Mouse (Mus musculus) embryonic facial prominence, embryonic 13.5 days (tissue): Measurements from ENCODE around the gene 4930430A15Rik. TPM values are rescaled to one million over a fixed set of nuclear protein-coding genes. Genes with fewer than 3 reads are reported as not detected.

Experiments
- ATAC-seq: fragments of 200-750 bp; cut with Nextera tagmentation; 2 replicates; pipeline ENCODE4 v1.8.0; 2017; ENCODE audit warnings: low read depth; ENCODE audit not compliant: insufficient number of reproducible peaks, insufficient read depth, low FRiP score, low TSS enrichment
- H3K27ac ChIP-seq: fragments of 300-500 bp; sonication (generic); 2 replicates; pipeline ENCODE4 v1.5.1; 2015; ENCODE audit warnings: moderate library complexity, mild to moderate bottlenecking, inconsistent platforms
- H3K27me3 ChIP-seq: fragments of 300-500 bp; sonication (generic); 2 replicates; pipeline ENCODE4 v1.6.1; 2015; ENCODE audit warnings: mild to moderate bottlenecking, inconsistent platforms
- H3K36me3 ChIP-seq: fragments of 300-500 bp; sonication (generic); 2 replicates; pipeline ENCODE4 v1.6.1; 2015; ENCODE audit warnings: mild to moderate bottlenecking, inconsistent platforms
- H3K4me1 ChIP-seq: fragments of 300-500 bp; sonication (generic); 2 replicates; pipeline ENCODE4 v1.6.1; 2015; ENCODE audit warnings: inconsistent platforms
- H3K4me2 ChIP-seq: fragments of 300-500 bp; sonication (generic); 2 replicates; pipeline ENCODE4 v1.6.1; 2015; ENCODE audit warnings: moderate library complexity, mild to moderate bottlenecking, inconsistent platforms
- H3K4me3 ChIP-seq: fragments of 300-500 bp; sonication (generic); 2 replicates; pipeline ENCODE4 v1.5.1; 2015; ENCODE audit warnings: mild to moderate bottlenecking, inconsistent platforms
- H3K9ac ChIP-seq: fragments of 300-500 bp; sonication (generic); 2 replicates; pipeline ENCODE4 v1.6.1; 2015; ENCODE audit warnings: mild to moderate bottlenecking, inconsistent platforms
- H3K9me3 ChIP-seq: fragments of 300-500 bp; sonication (generic); 2 replicates; pipeline ENCODE4 v1.6.1; 2016; ENCODE audit warnings: inconsistent platforms
- WGBS: fragments of 180-500 bp; shearing (Covaris S2); methylation state at CpG from one replicate; pipeline ENCODE4 v1.1.7; 2015; ENCODE audit warnings: mixed read lengths; 5-methylcytosine and 5-hydroxymethylcytosine counted together
- polyA plus RNA-seq: library from polyadenylated mRNA; unstranded; fragments of >200 nt; fragmentation: Nextera tagmentation; extraction: Ambion mirVana; gene quantifications from 2 replicates; pipeline ENCODE4 v1.2.1, GENCODE M21; 2015

The 4930430A15Rik gene
- not detected in 2 replicates for polyA plus RNA-seq

DNA sequence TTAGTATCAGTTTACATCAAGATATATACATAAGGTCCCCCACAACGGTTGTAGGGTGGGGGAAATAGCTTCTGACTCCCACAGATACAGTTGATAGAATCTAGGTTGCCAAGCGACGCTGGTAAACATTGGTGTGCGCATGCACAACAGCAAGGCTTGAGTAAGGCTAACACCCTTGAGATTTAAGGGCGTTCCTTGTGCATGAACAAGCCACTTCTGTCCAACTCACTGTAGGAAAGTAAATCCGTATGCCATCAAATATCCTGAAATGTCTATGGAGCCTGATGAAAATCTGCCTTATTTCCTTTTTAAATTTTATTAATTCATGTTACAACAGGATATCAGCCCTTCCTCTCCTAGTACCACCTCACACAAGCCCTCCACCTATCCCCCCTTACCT is at the start of gene 4930430A15Rik:
Gene 4930430A15Rik, minus strand, starts transcription at position 101 of the 400 bp plus-strand sequence.
- Histone ChIP-seq H3K27ac (no peak within 1 kb of the TSS), H3K27me3 (no peaks in the 10 kb centered on the region), H3K4me3 (no peak within 1 kb of the TSS), H3K4me1 (no peaks in the 10 kb centered on the region), H3K4me2 (no peak within 1 kb of the TSS), H3K9me3 (no peaks in the 10 kb centered on the region), H3K36me3 (no peaks in the 10 kb centered on the region), H3K9ac (no peak within 1 kb of the TSS)
- no peak for ATAC-seq
- 84% methylated on average over 6 of the region's 6 CpGs for WGBS

DNA sequence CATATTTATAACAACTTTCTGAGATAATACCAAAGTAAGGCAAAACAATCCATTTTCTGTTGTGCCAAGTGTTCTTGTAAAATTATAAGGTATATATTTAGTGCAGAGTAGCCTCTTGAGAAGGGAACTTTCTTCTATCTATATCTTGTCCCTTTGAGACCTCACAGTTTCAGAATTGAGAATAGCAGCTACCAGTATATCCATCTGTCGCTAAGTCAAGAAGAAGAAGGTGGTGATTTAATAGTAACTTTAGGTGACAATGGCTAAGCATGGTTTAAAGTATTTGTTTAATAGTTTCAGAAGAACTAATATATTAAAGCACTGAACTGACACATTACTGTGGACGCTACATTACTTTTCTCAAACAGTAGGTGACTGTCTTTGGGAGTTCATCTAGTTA is 44.6 kb upstream of the 4930430A15Rik start, which contains the start of gene Olfr1277:
Gene Olfr1277, minus strand, starts transcription at position 101 of the 400 bp plus-strand sequence.
- Histone ChIP-seq H3K4me1 (no peaks in the 10 kb centered on the region), H3K9ac (no peak within 1 kb of the TSS), H3K36me3 (no peaks in the 10 kb centered on the region), H3K4me3 (no peak within 1 kb of the TSS), H3K27ac (no peak within 1 kb of the TSS), H3K27me3 (no peaks in the 10 kb centered on the region), H3K9me3 (no peaks in the 10 kb centered on the region), H3K4me2 (no peak within 1 kb of the TSS)
- 78% methylated on average over 2 of the region's 2 CpGs for WGBS
- ATAC-seq: no peak

DNA sequence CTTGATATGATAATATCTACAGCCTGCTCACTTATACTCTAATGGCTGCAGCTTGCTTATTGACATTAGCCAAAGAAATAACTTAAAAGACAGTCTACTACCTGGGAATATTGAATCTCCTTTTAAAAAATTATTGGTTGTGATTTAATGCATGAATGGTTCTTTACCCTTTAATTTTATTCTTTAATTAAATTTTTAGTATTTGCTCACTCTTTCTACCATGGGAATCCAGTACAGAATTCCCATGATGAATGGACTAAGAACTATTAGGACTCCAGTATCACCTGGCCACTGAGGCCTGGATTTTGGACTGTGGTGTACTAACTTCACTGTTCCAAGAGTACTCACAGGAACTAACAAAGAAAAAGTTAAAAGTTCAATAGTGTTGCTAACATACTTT is 24.8 kb upstream of the 4930430A15Rik start, which contains the start of gene Olfr1276:
Gene Olfr1276, plus strand, starts transcription at position 301 of the 400 bp plus-strand sequence.
- Histone ChIP-seq H3K36me3 (no peaks in the 10 kb centered on the region), H3K9ac (no peak within 1 kb of the TSS), H3K4me3 (no peak within 1 kb of the TSS), H3K4me1 (no peaks in the 10 kb centered on the region), H3K9me3 (no peaks in the 10 kb centered on the region), H3K27ac (no peak within 1 kb of the TSS), H3K27me3 (no peaks in the 10 kb centered on the region), H3K4me2 (no peak within 1 kb of the TSS)
- no peak for ATAC-seq

DNA sequence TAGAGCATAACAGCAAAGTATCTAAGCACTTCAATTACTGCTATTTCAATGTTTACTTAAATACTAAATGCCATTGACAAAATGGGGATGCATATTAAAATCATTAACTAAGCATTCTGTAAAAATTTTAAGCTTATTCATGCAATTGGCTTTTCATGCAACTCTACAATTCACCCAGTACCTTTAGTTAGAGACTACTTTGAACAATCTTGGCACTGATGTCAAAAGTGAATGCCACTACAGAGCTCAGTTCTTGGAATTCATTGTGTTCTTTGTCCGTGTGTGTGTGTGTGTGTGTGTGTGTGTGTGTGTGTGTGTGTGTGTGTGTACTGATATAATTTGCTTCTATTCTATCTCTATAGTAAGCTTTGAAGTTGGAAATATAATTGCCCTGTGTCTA is 5.8 kb upstream of the 4930430A15Rik start, which contains the start of gene Olfr1275:
Gene Olfr1275, minus strand, starts transcription at position 101 of the 400 bp plus-strand sequence.
- H3K9ac ChIP-seq: no peak within 1 kb of the TSS

DNA sequence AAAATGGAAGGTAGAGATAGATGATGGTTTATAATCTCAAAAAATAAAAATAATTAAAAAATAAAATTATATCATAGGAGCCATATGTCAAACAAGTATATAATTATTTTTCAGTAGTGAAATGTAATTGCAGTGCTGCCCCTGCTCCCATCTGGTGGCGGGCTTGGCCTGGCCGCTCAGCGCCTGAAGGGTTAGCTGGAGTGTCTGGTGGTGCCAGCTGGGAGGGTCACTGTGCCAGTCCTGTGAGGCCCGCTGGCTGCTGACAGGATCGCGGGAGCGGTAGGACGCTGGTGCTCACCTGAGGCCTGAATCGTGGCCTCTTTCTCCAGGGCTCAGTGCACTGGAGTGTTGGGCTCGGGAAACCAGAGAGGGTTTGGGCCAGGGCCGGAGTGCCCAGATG is 47.3 kb downstream of the 4930430A15Rik start:
- Histone ChIP-seq H3K27me3 (no peaks in the 10 kb centered on the region), H3K4me2 (no peak overlapping the region), H3K9ac (no peak overlapping the region), H3K27ac (no peak overlapping the region), H3K4me3 (no peak overlapping the region), H3K9me3 (no peaks in the 10 kb centered on the region), H3K4me1 (no peaks in the 10 kb centered on the region), H3K36me3 (no peaks in the 10 kb centered on the region)
- ATAC-seq: no peak
- WGBS: 95% methylated on average over 11 of the region's 11 CpGs

More for the DNA sequence above, 5.8 kb upstream of the 4930430A15Rik start, which contains the start of gene Olfr1275:
- WGBS: 77% methylated on average over 1 of the region's 1 CpGs
- H3K36me3 ChIP-seq: no peaks in the 10 kb centered on the region
- H3K27me3 ChIP-seq: no peaks in the 10 kb centered on the region
- no peak within 1 kb of the TSS for H3K27ac ChIP-seq
- H3K4me1 ChIP-seq: no peaks in the 10 kb centered on the region
- no peak for ATAC-seq
- H3K4me3 ChIP-seq: no peak within 1 kb of the TSS
- H3K9me3 ChIP-seq: no peaks in the 10 kb centered on the region
- no peak within 1 kb of the TSS for H3K4me2 ChIP-seq

DNA sequence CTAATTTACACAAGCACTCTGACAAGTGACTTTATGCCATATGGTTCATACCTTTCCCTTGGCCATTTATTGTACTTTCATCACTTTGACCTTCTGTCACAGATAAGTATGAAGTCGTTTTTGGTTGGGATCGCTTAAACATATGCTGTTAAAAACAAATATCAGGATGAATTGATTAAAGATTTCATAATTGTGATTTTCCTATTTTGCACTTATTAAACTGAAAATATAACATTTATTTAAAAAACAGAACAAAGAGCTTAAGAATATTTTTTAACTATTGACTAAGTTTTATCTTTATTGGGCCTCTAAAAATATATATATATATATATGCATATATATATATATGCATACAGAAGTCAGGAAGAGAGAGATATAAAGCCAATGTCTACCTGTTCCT is 76.6 kb downstream of the 4930430A15Rik start, which contains the start of gene Gm15130:
Gene Gm15130, minus strand, starts transcription at position 101 of the 400 bp plus-strand sequence.
- no peak within 1 kb of the TSS for H3K9ac ChIP-seq
- no peak for ATAC-seq
- WGBS: 80% methylated on average over 2 of the region's 2 CpGs
- no peak within 1 kb of the TSS for H3K4me2 ChIP-seq
- H3K9me3 ChIP-seq: no peaks in the 10 kb centered on the region
- no peaks in the 10 kb centered on the region for H3K36me3 ChIP-seq
- no peak within 1 kb of the TSS for H3K27ac ChIP-seq
- no peaks in the 10 kb centered on the region for H3K27me3 ChIP-seq
- no peak within 1 kb of the TSS for H3K4me3 ChIP-seq
- H3K4me1 ChIP-seq: no peaks in the 10 kb centered on the region

DNA sequence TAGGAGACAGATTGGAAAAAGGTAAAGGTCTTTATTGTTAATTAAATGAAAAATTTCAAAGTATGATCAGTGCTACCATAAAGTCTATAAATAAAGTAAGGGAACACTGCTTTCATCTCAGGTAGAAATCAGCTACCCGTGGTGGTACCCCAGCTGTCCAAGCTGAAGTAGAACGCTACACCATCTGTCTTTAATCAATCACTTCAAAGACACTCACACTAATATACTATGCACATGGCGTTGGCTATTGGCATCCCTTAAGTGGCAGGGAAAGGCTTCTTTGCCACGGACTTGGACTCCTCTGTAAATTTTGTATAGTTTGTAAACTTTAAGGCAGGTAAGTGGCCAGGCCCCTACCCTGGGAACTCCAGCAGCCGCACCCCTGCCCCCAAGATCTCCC is 93.7 kb downstream of the 4930430A15Rik start:
- H3K9ac ChIP-seq: no peak overlapping the region

More for the DNA sequence above, 93.7 kb downstream of the 4930430A15Rik start:
- Histone ChIP-seq H3K36me3 (no peaks in the 10 kb centered on the region), H3K4me3 (no peak overlapping the region), H3K27me3 (no peaks in the 10 kb centered on the region), H3K9me3 (no peaks in the 10 kb centered on the region), H3K27ac (no peak overlapping the region), H3K4me2 (no peak overlapping the region), H3K4me1 (no peaks in the 10 kb centered on the region)
- WGBS: 32% methylated on average over 5 of the region's 5 CpGs
- no peak for ATAC-seq

Other genes with a start within 250 kb of the 4930430A15Rik start
- not detected in 2 replicates for gene Gm13941, start 123.6 kb downstream of the 4930430A15Rik start, polyA plus RNA-seq
- not detected in 2 replicates for gene Gm15130, start 76.7 kb downstream of the 4930430A15Rik start, polyA plus RNA-seq
- gene Olfr1275, start 5.7 kb upstream of the 4930430A15Rik start, polyA plus RNA-seq: not detected in 2 replicates
- not detected in 2 replicates for gene Olfr1276, start 24.9 kb upstream of the 4930430A15Rik start, polyA plus RNA-seq
- gene Olfr1277, start 44.5 kb upstream of the 4930430A15Rik start, polyA plus RNA-seq: not detected in 2 replicates
- gene Olfr1278, start 60.5 kb upstream of the 4930430A15Rik start, polyA plus RNA-seq: not detected in 2 replicates
- not detected in 2 replicates for gene Olfr1279, start 71.0 kb upstream of the 4930430A15Rik start, polyA plus RNA-seq
- gene Olfr1280, start 84.4 kb upstream of the 4930430A15Rik start, polyA plus RNA-seq: not detected in 2 replicates
- not detected in 2 replicates for gene Olfr1281, start 96.9 kb upstream of the 4930430A15Rik start, polyA plus RNA-seq
- gene Olfr1282, start 106.5 kb upstream of the 4930430A15Rik start, polyA plus RNA-seq: not detected in 2 replicates
- gene Olfr1283, start 137.2 kb upstream of the 4930430A15Rik start, polyA plus RNA-seq: not detected in 2 replicates
- not detected in 2 replicates for gene Olfr1284, start 145.9 kb upstream of the 4930430A15Rik start, polyA plus RNA-seq
- gene Olfr1286, start 193.5 kb upstream of the 4930430A15Rik start, polyA plus RNA-seq: not detected in 2 replicates
- gene Olfr1287, start 219.5 kb upstream of the 4930430A15Rik start, polyA plus RNA-seq: not detected in 2 replicates
- gene Olfr1288, start 244.5 kb upstream of the 4930430A15Rik start, polyA plus RNA-seq: not detected in 2 replicates